Mouse (Mus musculus) heart, adult 11 months (tissue): ENCODE measurements at regions not wholly inside any gene's neighbourhood (a gene's known extent, or its start where the extent isn't known, plus 50 kb on each side); places are given as distances from the start of the nearest gene placed in this dataset.
"Not testable (repeated sequence)": the region's sequence is repeated elsewhere in the genome, so short reads cannot be mapped to it uniquely, and the experiment has no call there.

Experiments
- DNase-seq: peaks from one replicate; pipeline ENCODE4 v3.0.0; 2022

DNA sequence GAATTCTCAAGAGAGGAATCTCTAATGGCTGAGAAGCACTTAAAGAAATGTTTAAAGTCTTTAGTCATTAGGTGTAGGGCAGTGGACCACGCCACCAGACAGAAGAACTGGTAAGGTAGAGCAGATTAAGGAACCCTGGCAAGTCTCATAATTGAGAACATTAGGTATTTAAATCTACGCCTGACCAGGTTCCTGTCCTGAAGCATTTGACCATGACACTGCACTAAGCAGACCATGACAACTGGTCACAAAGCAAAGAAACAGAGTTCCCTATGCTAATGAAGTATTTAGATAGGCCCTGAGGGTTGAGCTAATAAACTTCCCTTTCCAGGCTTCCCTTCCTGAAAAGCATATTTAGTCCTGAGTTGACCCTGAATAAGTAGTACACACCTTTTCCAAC is 562.3 kb downstream of the Cdh11 start:
- DNase-seq, result no peak

DNA sequence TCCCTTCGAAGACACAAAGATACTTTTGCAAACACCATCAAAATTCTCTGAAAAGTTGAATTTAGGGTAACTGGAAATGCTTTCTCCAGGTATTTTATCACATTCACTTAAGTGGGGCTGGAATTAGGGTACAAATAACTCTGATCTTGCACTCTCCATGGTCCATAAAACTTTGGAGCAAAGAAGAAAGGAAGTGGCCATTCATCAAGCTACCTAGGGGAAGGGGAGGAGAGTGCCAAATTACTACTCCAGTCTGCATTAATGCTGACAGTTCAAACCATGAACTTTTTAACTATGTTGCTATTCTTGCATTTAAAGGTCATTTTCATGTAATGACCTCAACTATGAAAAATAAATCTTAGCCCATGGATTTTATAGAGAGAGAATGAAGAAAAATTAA is 579.8 kb downstream of the Cdh11 start:
- no peak for DNase-seq

GRCm38 (mm10) chr8:102159541-102160197 is 625.8 kb downstream of the Cdh11 start:
- no peak for DNase-seq

DNA sequence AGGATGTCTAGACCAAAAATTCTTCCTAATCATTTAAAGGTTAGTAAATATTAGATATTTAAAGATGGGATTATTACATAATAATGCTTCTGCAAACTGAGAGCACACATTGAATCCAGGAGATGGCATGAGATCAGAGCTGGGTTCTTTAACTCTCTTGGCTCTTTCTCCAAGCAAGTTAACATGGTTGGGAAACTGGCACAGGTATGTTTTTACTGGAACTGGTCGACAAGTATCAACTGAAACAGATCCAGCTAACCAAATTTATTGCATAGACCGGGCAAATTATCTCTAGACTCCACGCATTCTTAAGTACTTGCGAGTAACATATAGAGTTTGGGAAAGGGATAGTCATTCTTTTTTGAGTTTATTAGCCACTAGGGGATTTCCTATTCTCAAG is 666.8 kb downstream of the Cdh11 start:
- DNase-seq, result no peak

GRCm38 (mm10) chr8:102116846-102117403 is 668.5 kb downstream of the Cdh11 start:
- DNase-seq, result no peak

DNA sequence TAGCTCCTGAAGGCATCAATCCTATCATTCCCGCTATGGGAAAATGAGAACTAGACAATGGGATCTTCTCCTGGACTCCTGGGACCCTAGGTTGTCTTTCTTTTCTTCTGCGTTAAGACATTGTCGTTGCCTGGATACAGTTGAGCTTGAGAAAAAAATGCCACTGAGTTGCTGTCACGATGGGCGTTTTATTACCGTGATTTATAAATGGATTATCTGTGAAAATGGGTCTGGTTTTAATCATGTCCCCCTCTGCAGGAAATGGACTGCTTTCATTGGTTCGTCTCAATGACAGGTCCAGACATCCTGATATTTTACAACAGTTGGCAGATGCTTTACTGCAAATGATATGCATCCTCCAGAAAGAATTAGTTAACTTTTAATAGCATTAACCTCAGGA is 681.7 kb downstream of the Cdh11 start:
- no peak for DNase-seq

DNA sequence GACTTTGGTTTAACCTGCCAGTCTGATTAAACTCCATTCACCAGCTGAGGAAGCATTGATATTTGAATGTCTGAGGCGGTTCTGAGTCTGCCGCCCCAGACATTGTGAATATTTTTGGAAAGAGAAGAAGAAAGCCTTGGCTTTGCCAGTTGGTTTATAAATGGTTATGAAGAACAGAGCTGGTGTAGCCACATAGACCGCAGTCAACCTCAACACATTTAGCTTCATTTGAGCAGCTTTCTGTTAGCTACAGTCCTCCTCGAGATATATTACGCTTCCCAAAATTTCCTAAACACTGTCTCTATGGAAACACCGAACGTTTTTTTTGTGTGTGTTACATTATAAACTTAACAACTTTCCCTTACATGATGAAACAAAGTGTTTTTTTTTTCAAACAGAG is 688.7 kb downstream of the Cdh11 start:
- no peak for DNase-seq

DNA sequence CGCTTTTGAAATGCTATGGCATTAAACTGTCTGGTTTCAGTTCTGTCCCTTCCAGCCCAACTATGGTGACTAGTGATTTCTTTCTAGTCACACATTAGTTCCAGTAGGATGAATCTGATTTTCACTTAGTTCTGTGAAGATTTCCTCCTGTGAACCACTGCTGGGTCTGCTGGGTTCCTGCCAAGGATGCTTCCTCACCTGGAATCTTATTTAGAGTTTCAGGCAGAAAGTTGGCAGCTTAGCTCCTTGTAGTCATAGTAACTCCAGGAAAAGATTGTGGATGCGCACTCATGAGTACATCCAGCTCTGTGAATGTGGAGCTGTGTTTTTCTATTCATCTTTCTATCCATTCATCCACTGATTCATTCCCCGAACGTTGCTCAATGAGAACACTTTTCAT is 699.5 kb downstream of the Cdh11 start:
- DNase-seq, result no peak

DNA sequence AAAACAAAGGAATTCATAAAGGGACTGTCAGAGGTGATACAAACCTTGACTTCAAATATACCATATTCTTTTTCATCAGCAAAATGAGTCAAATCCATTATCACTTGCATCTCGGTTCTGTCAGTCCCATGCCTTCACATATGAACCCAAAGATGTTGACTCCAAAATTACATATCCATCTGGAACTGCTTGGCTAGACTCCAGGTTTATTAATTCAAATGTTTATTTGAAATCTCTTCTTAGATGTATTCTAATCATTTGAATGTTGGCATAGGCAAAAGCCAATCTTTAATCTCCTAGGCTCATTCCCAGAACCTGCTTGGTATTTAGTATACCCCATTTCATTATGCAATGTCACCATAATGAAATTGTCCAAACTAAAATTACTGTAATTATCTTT is 709.8 kb downstream of the Cdh11 start:
- no peak for DNase-seq

- no peak for DNase-seq
Observed at GRCm38 (mm10) chr8:102064137-102064536, 721.3 kb downstream of the Cdh11 start.

DNA sequence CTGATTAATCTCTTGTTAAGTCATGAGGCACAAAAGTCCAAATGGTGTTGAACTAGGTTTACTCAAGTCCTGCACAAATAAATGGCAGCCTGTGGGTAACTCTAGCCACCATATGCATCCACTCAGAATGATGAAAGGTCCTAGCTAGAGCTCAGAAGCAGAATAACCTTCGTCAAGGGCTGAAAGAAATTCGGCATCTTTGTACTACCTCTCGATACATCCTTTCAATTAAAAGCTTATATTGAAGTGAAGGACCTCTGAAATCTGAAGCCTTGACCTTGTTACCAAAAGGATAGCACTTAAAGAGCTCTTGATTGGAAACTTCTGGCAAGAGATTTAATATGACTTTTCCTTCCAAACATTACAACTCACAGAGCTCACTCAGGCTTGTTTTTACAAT is 732.0 kb downstream of the Cdh11 start:
- no peak for DNase-seq

GRCm38 (mm10) chr8:102026956-102027927 is 758.2 kb downstream of the Cdh11 start:
- DNase-seq, result no peak

GRCm38 (mm10) chr8:102024472-102024871 is 761.0 kb downstream of the Cdh11 start:
- no peak for DNase-seq

DNA sequence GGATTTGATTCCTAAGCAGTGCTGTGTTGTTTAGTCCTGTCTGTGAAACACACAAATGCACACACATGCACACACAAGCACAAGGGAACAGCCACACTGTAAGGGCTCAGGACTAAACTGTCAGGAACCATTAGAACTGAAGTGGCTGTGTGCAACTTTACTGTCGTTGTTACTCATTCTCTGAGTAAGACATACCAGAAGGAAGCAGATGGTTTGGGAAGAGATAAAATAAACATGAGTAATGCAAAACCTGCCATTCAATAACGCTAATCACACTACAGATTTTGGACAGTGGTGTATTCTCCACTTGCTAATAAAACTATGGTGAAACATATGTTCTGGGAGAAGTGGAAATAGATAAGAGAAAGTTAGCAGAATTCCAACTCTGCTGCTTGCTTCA is 767.7 kb downstream of the Cdh11 start:
- no peak for DNase-seq

DNA sequence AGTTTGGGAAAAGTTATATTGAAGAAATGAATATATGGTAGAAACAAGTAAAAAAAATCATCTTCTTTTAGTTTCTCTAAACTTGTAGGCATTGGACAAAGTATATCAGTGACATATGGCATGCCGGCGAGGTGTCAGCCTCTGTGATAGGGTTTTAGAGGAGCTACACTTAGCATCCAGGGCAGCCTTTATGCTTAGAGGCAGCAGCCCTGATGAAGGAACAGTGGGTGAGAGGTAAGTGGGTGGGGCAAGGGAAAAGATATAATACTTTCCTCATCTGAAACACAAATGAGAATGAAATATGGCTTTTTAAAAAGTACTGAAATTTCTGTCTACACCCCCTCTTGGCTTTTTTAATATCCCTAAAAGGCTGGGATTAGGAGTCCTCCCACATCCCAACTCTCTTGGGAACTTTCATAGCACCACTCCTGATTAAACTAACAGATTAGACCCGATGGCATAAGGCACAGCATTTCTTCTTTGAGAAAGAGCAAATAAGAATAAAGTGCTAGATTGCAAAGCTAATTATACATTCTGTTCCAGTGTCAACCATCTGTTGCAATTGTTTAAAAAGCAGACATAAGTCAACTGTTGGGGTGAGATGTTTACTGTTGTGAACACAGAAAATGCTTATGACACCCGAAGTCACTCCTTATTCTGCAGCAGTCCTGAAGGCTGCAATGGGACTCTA is 785.0 kb downstream of the Cdh11 start:
- DNase-seq, result no peak

DNA sequence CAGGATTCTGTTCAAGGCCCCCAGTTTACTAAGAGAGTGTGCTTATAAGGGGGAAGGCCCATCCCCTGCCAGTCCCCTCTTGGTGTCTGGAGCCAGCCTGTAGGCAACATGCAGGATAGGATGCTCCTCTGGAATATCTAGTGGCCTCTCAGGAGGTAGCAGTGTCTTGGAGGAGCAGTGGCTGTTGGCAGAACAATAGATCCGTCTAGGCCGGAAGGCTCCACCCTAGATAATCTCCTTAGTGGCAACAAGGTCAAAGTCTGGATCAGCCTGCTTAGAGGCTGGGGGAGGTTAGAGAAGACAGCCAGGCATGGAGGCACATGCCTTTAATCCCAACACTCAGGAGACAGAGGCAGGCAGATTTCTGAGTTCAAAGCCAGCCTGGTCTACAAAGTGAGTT is 788.7 kb downstream of the Cdh11 start:
- not testable (repeated sequence) for DNase-seq

GRCm38 (mm10) chr8:101956832-101957231 is 828.6 kb downstream of the Cdh11 start:
- DNase-seq, result no peak

DNA sequence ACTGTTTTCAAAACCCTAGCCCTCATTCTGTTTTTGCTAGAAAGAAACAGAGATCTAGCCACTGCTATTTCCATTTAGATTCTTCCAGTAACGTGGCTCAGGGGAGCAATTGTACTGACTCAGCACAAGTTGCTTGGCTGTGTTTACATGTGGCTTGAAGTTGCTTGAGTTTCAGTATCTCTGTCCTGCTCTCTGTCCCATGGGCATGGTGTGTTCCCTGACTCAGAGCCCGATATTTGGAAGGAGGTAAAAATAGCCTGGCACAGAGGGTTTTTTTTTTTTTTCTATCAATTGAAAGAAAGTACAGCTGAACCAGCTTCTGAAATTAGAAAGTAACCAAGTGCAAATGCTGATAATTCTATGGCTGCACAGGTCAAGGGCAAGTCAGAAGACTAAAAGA is 834.8 kb downstream of the Cdh11 start:
- DNase-seq, result peak; percentile 91

DNA sequence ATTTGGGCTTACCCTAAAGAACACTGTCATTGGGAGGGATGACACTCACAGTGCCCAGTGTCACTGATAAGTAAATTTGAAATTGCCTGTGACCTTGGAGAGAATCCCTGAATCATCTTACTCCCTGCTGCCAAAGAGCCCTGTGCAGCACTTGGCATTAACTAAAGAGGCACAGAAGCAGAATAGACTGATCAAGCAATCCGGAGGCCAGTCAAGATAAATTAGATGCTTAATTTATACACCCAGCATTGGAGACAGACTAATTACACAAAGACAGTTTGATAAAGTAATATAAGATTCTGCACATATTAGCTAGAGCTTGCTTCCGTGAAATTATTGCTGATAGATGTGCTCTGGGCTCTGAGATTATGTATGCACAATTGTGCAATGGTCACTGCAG is 847.6 kb downstream of the Cdh11 start:
- DNase-seq, result peak; percentile 24

DNA sequence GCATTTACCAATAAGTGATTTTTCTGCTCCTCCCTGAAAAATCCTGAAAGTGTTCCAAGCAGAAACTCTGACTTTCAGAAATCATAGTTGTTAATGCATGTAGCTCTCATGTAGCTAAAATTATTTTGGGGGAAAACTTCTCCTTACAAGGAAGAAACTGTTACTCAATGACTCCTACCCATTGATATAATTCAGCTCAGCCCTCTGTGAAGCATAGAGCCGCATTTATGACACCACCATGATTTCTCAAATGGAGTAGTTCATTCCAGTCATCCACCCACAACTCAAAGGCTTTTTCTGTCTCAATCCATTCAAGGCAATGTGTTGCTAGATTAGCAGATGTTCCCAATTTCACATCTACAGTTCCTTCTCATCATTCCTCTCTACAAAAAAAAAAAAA is 871.8 kb downstream of the Cdh11 start:
- DNase-seq, result no peak
